Mouse (Mus musculus) liver, adult 2 months (tissue): ENCODE measurements at regions not wholly inside any gene's neighbourhood (a gene's known extent, or its start where the extent isn't known, plus 50 kb on each side); places are given as distances from the start of the nearest gene placed in this dataset.

Experiments used
- CTCF ChIP-seq: fragments of 200-500 bp; IDR thresholded peaks from 2 replicates; pipeline ENCODE4 v1.5.1; 2011; ENCODE audit warnings: low read depth, low read length, control low read depth
- POLR2A ChIP-seq: fragments of 200-500 bp; IDR thresholded peaks from 2 replicates; pipeline ENCODE4 v1.6.1; 2011; ENCODE audit warnings: low read length, control low read depth; ENCODE audit not compliant: insufficient read depth; ENCODE audit errors: extremely low read depth

DNA sequence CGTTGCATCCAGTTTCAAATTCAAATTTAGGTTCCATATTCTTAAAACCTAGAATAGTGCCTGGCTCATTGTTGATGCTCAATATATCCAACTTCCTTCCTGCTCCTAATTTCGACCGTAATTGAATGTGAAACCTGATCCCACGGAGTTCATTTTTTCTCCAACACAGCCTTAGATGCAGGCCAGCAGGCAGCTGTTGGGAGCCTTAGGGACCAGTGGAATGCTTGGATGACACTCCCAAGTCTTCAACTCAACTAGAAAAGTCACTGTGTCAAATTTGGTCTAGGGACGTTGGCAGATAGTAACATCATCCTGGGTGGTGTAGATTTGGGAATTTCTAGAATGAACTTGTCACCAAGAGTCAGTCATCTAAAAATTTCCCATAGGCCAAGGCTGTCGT is 86.9 kb upstream of the Npas2 start:
- TF ChIP-seq CTCF = no peak
- no peak for TF ChIP-seq POLR2A
